Mouse (Mus musculus): Measurements from ENCODE around the gene Ankrd44. TPM values are rescaled to one million over a fixed set of nuclear protein-coding genes. Genes with fewer than 3 reads are reported as not detected.

Ankrd44 gene
- polyA plus RNA-seq, 1 experiment from 2014 or later = 29.9 TPM

- Histone ChIP-seq H3K27me3 (ENCODE audit: control insufficient read depth, insufficient read depth, low read depth, low read length) (no peaks in the 10 kb centered on the region), H3K4me1 (ENCODE audit: control insufficient read depth, insufficient read depth, low read length) (no peaks in the 10 kb centered on the region; the same call in 1 of the 2 replicates), H3K36me3 (ENCODE audit: control insufficient read depth, insufficient read depth, low read length) (no peaks in the 10 kb centered on the region), H3K9ac (ENCODE audit: low read depth, low read length) (no peak overlapping the region), H3K4me2 (ENCODE audit: low read length) (no peak overlapping the region), H3K27ac (ENCODE audit: low read length) (no peak overlapping the region), H3K4me3 (ENCODE audit: low read depth, low read length) (no peak overlapping the region), H3K9me3 (replicated peaks; ENCODE audit: control insufficient read depth, low read length, poor library complexity, severe bottlenecking) (no peaks in the 10 kb centered on the region)
- ATAC-seq = no peak
- 86% methylated on average over 2 of the region's 2 CpGs for WGBS
Measured at GRCm38 (mm10) chr1:54806116-54806850, 119.9 kb downstream of the Ankrd44 start.

GRCm38 (mm10) chr1:54804406-54804805 lies 121.8 kb downstream of the Ankrd44 start:
- H3K9me3 ChIP-seq (replicated peaks; ENCODE audit: control insufficient read depth, low read length, poor library complexity, severe bottlenecking) = no peaks in the 10 kb centered on the region
- H3K4me2 ChIP-seq (ENCODE audit: low read length) = no peak overlapping the region
- no peaks in the 10 kb centered on the region; the same call in 1 of the 2 replicates for H3K4me1 ChIP-seq (ENCODE audit: control insufficient read depth, insufficient read depth, low read length)
- no peaks in the 10 kb centered on the region for H3K36me3 ChIP-seq (ENCODE audit: control insufficient read depth, insufficient read depth, low read length)
- ATAC-seq = no peak
- 95% methylated on average over 9 of the region's 9 CpGs for WGBS
- H3K27ac ChIP-seq (ENCODE audit: low read length) = no peak overlapping the region
- no peak overlapping the region for H3K4me3 ChIP-seq (ENCODE audit: low read depth, low read length)
- no peaks in the 10 kb centered on the region for H3K27me3 ChIP-seq (ENCODE audit: control insufficient read depth, insufficient read depth, low read depth, low read length)
- H3K9ac ChIP-seq (ENCODE audit: low read depth, low read length) = no peak overlapping the region

GRCm38 (mm10) chr1:54802703-54803102 lies 123.5 kb downstream of the Ankrd44 start:
- Histone ChIP-seq H3K27me3 (ENCODE audit: control insufficient read depth, insufficient read depth, low read depth, low read length) (no peaks in the 10 kb centered on the region), H3K4me3 (ENCODE audit: low read depth, low read length) (no peak overlapping the region), H3K9me3 (replicated peaks; ENCODE audit: control insufficient read depth, low read length, poor library complexity, severe bottlenecking) (no peaks in the 10 kb centered on the region), H3K4me2 (ENCODE audit: low read length) (no peak overlapping the region), H3K36me3 (ENCODE audit: control insufficient read depth, insufficient read depth, low read length) (no peaks in the 10 kb centered on the region), H3K4me1 (ENCODE audit: control insufficient read depth, insufficient read depth, low read length) (no peaks in the 10 kb centered on the region; the same call in 1 of the 2 replicates), H3K27ac (ENCODE audit: low read length) (no peak overlapping the region), H3K9ac (ENCODE audit: low read depth, low read length) (no peak overlapping the region)
- WGBS = 85% methylated on average over 11 of the region's 11 CpGs
- no peak for ATAC-seq

- Histone ChIP-seq H3K4me3 (ENCODE audit: low read depth, low read length) (no peak overlapping the region), H3K27ac (ENCODE audit: low read length) (no peak overlapping the region), H3K9me3 (replicated peaks; ENCODE audit: control insufficient read depth, low read length, poor library complexity, severe bottlenecking) (no peaks in the 10 kb centered on the region), H3K4me2 (ENCODE audit: low read length) (no peak overlapping the region), H3K4me1 (ENCODE audit: control insufficient read depth, insufficient read depth, low read length) (no peaks in the 10 kb centered on the region; the same call in 1 of the 2 replicates), H3K9ac (ENCODE audit: low read depth, low read length) (no peak overlapping the region), H3K27me3 (ENCODE audit: control insufficient read depth, insufficient read depth, low read depth, low read length) (no peaks in the 10 kb centered on the region), H3K36me3 (ENCODE audit: control insufficient read depth, insufficient read depth, low read length) (no peaks in the 10 kb centered on the region)
- ATAC-seq = no peak
- WGBS = 79% methylated on average over 2 of the region's 3 CpGs
Measured at GRCm38 (mm10) chr1:54801256-54801655, 124.9 kb downstream of the Ankrd44 start.

- Histone ChIP-seq H3K27ac (ENCODE audit: low read length) (no peak overlapping the region), H3K4me1 (ENCODE audit: control insufficient read depth, insufficient read depth, low read length) (no peaks in the 10 kb centered on the region; the same call in 1 of the 2 replicates), H3K4me3 (ENCODE audit: low read depth, low read length) (no peak overlapping the region), H3K9ac (ENCODE audit: low read depth, low read length) (no peak overlapping the region), H3K4me2 (ENCODE audit: low read length) (no peak overlapping the region), H3K9me3 (replicated peaks; ENCODE audit: control insufficient read depth, low read length, poor library complexity, severe bottlenecking) (no peaks in the 10 kb centered on the region), H3K36me3 (ENCODE audit: control insufficient read depth, insufficient read depth, low read length) (no peaks in the 10 kb centered on the region), H3K27me3 (ENCODE audit: control insufficient read depth, insufficient read depth, low read depth, low read length) (no peaks in the 10 kb centered on the region)
- ATAC-seq = no peak
- WGBS = 83% methylated on average over 1 of the region's 1 CpGs
Measured at GRCm38 (mm10) chr1:54799421-54799820, 126.8 kb downstream of the Ankrd44 start.

GRCm38 (mm10) chr1:54798415-54798814 lies 127.8 kb downstream of the Ankrd44 start:
- Histone ChIP-seq H3K4me2 (ENCODE audit: low read length) (no peak overlapping the region), H3K9me3 (replicated peaks; ENCODE audit: control insufficient read depth, low read length, poor library complexity, severe bottlenecking) (no peaks in the 10 kb centered on the region), H3K27me3 (ENCODE audit: control insufficient read depth, insufficient read depth, low read depth, low read length) (no peaks in the 10 kb centered on the region), H3K9ac (ENCODE audit: low read depth, low read length) (no peak overlapping the region), H3K36me3 (ENCODE audit: control insufficient read depth, insufficient read depth, low read length) (no peaks in the 10 kb centered on the region), H3K4me1 (ENCODE audit: control insufficient read depth, insufficient read depth, low read length) (no peaks in the 10 kb centered on the region; the same call in 1 of the 2 replicates), H3K27ac (ENCODE audit: low read length) (no peak overlapping the region), H3K4me3 (ENCODE audit: low read depth, low read length) (no peak overlapping the region)
- WGBS = 69% methylated on average over 3 of the region's 3 CpGs
- ATAC-seq = 0 out of 2 replicates have a peak, but pooled peaks have one; percentile 5

- no peaks in the 10 kb centered on the region for H3K9me3 ChIP-seq (replicated peaks; ENCODE audit: control insufficient read depth, low read length, poor library complexity, severe bottlenecking)
- no peak overlapping the region for H3K9ac ChIP-seq (ENCODE audit: low read depth, low read length)
- H3K4me2 ChIP-seq (ENCODE audit: low read length) = no peak overlapping the region
- 95% methylated on average over 2 of the region's 2 CpGs for WGBS
- H3K36me3 ChIP-seq (ENCODE audit: control insufficient read depth, insufficient read depth, low read length) = no peaks in the 10 kb centered on the region
- no peak overlapping the region for H3K27ac ChIP-seq (ENCODE audit: low read length)
- no peak overlapping the region for H3K4me3 ChIP-seq (ENCODE audit: low read depth, low read length)
- ATAC-seq = no peak
- H3K4me1 ChIP-seq (ENCODE audit: control insufficient read depth, insufficient read depth, low read length) = no peaks in the 10 kb centered on the region
- no peaks in the 10 kb centered on the region for H3K27me3 ChIP-seq (ENCODE audit: control insufficient read depth, insufficient read depth, low read depth, low read length)
Measured at GRCm38 (mm10) chr1:54794709-54795108, 131.5 kb downstream of the Ankrd44 start.

GRCm38 (mm10) chr1:54791406-54791805 lies 134.8 kb downstream of the Ankrd44 start:
- no peaks in the 10 kb centered on the region for H3K36me3 ChIP-seq (ENCODE audit: control insufficient read depth, insufficient read depth, low read length)
- peaks cover 12% of the 10 kb centered on the region for H3K4me1 ChIP-seq (ENCODE audit: control insufficient read depth, insufficient read depth, low read length)
- H3K27me3 ChIP-seq (ENCODE audit: control insufficient read depth, insufficient read depth, low read depth, low read length) = no peaks in the 10 kb centered on the region
- no peak overlapping the region for H3K4me3 ChIP-seq (ENCODE audit: low read depth, low read length)
- 25% methylated on average over 3 of the region's 3 CpGs for WGBS
- no peak overlapping the region for H3K4me2 ChIP-seq (ENCODE audit: low read length)
- peak overlapping the region; percentile 54; the same call in 1 of the 2 replicates for H3K27ac ChIP-seq (ENCODE audit: low read length)
- H3K9me3 ChIP-seq (replicated peaks; ENCODE audit: control insufficient read depth, low read length, poor library complexity, severe bottlenecking) = no peaks in the 10 kb centered on the region
- no peak for ATAC-seq
- H3K9ac ChIP-seq (ENCODE audit: low read depth, low read length) = no peak overlapping the region

- H3K27ac ChIP-seq (ENCODE audit: low read length) = no peak overlapping the region
Measured at GRCm38 (mm10) chr1:54789327-54789960, 136.7 kb downstream of the Ankrd44 start.

More at GRCm38 (mm10) chr1:54789327-54789960, 136.7 kb downstream of the Ankrd44 start:
- no peaks in the 10 kb centered on the region for H3K27me3 ChIP-seq (ENCODE audit: control insufficient read depth, insufficient read depth, low read depth, low read length)
- H3K4me3 ChIP-seq (ENCODE audit: low read depth, low read length) = no peak overlapping the region
- no peak overlapping the region for H3K9ac ChIP-seq (ENCODE audit: low read depth, low read length)
- no peaks in the 10 kb centered on the region for H3K36me3 ChIP-seq (ENCODE audit: control insufficient read depth, insufficient read depth, low read length)
- no peak for ATAC-seq
- no peaks in the 10 kb centered on the region for H3K9me3 ChIP-seq (replicated peaks; ENCODE audit: control insufficient read depth, low read length, poor library complexity, severe bottlenecking)
- 78% methylated on average over 7 of the region's 7 CpGs for WGBS
- H3K4me2 ChIP-seq (ENCODE audit: low read length) = no peak overlapping the region
- peaks cover 12% of the 10 kb centered on the region for H3K4me1 ChIP-seq (ENCODE audit: control insufficient read depth, insufficient read depth, low read length)
